Mouse (Mus musculus): Measurements from ENCODE around the gene Calhm1.
A peak's percentile ranks its signal among the peaks of the same experiment; 100 is the strongest.
"Not testable (repeated sequence)": the region's sequence is repeated elsewhere in the genome, so short reads cannot be mapped to it uniquely, and the experiment has no call there.

Calhm1 gene

DNA sequence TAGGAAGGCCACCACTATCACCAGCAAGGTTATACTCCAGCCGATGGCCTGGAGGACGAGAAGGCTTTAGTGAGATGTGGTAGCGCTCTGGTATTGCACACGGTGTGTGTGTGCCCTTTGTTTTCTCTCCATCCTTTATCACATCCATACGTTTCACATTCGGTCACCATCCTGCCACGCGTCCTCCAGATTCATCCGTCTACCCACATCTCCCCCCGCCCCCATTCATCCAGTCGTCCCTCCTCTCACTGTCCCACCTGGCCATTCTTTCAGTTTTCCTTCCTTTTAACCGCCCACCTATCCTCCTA, 8.0 kb upstream of the Calhm1 start:
- DNase-seq (ENCODE audit: low read depth): no peak

DNA sequence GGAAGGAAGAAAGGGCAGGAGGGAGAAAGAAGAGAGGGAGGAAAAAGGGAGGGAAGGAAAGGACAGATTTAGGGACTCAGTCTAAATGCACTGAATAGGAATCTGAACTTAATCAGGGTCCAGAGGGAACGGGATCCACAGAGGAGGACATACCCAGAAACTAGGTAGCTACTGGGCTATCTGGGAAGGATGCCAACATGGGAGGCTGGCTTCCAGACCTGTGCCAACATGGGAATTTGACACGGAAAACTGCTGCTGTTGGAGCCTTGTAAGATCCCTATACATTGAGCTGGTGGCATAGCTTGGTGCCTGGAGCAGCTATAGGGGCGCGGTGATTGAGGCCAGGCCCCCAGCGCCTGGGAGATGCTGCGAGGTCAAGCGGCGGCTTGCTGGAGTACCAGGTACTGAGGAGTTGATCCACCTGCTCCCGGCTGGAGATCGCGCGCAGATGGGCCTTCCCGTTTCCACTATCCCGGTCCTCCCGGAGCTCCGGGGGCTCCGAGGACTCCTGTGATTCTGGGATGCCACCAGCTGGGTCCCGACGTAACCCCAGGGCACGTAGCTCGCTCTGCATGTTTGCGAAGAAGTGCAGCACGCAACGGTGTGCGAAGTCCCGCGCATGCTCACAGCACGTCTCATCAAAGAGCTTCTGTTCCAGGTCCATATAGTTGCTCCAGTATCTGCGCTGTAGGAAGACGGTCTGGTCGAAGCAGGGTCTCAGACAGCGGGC, 7.4 kb upstream of the Calhm1 start:
- no peak for DNase-seq (ENCODE audit: low read depth)

DNA sequence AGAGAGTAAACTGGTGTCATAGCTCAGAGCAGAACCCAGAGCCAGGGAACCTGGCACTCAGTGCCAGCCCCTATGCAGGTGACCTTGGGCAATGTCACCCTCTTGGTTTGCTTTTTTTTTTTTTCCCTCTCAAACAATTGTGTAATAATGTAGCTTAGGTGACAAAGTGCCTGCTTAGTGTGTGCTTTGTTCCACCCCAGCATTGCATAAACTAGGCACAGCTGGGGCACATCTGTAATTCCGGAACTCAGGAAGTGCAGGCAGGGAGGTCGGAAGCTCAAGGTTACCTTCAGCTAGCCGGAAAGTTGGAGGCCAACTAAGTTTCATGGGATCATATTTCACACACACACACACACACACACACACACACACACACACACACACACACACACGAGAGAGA, 5.8 kb upstream of the Calhm1 start:
- no peak for DNase-seq (ENCODE audit: low read depth)

DNA sequence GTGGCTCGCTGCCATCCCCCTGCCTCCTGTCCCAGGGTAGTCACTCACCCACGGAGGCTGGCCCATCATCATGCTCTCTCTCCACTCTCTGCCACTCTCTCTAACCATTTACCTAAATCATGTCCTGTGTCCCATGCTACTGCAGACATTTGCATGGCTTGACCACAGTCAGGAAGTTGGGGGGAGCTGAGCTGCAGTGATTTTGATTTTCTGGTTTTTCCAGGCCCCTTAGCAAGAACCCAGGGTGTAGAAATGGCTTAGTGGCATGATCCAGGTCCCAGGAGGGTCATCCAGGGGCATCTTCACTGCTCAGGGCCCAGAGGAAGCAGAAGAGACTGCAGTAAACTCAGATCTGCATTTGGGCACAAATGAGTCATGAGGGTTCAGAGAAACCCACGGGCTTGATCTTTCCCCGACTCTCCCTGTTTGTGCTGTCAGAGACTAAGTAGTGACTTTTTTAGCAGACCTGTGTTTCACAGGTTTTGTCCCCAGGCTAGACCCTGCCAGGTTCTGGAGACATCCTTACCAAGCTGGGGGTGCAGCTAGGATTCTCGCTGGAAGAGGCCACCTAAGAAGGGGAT, 4.3 kb upstream of the Calhm1 start:
- DNase-seq (ENCODE audit: low read depth): no peak

DNA sequence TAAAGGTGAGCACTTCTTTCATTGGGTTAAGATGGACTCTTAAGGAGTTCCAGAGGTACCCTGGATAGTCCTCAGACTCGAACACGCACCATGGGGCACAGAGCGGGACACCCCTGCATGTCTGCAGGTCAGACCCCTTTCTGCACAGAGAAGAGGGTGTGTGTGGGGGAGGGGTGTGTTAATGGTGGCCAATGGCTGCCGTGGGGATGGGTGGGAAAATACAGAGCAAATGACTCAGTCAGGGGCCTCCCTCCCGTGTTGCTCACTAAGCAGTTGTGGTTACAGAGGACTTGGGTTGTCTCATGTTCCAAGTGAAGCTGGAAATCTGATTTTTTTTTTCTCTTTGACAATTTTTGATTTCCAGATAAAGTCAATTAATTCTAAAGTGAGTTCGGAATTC, 1.6 kb downstream of the Calhm1 start:
- no peak for DNase-seq (ENCODE audit: low read depth)

DNA sequence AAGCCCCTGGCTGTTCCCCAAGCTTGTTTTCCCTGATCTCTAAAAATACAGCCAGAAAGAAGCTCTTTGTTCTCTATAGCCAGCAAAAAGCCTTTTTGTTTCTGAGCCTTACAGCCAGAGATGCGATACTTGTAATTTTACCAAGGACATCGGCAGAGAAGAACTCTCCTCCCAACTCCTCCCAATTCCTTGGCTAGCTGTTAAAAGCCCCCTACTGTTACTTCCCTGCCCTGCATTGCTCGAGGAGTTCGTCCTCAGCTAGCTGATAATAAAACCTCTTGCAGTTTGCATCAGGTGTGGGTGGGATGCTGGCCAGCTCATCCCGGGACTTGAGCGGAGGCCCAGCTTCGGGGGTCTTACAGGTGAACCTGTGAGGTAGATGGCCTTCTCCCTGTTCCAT, 4.4 kb downstream of the Calhm1 start:
- not testable (repeated sequence) for DNase-seq (ENCODE audit: low read depth)

DNA sequence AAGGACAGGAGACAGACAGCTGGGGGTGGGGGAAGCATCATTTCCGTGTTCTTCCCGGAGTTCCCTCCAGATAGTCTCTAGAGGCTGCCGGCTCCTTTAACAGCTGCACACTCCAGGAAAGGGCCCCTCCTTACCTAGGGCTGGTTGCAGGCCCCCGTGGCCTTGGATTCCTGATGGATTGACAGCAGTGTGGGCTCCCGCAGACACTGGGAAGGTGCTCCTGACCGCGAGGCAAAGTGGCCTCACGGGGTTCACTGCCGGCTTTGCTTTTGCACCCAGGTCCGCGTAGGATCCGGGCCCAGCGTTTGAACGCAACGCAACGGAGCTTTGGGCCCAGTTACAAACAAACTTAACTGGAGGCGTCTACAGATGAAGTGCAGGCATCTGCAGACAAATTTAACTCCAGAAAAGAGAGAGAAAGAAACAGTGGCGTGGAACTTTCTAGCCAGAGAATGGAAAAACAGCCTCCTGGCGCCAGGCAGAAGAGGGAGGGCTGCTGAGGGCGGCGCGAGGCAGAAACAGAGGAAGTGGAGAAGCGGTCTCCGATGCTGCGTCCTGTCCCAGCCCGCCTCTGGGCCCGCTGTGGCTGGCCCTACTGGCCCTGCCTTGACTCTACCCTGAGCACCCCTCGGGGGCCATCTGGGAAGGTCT, 6.2 kb downstream of the Calhm1 start, which contains the start of gene Calhm2:
TSS of gene Calhm2 (minus strand) at position 524 of the 651 bp plus-strand sequence.
- no peak for DNase-seq (ENCODE audit: low read depth)

DNA sequence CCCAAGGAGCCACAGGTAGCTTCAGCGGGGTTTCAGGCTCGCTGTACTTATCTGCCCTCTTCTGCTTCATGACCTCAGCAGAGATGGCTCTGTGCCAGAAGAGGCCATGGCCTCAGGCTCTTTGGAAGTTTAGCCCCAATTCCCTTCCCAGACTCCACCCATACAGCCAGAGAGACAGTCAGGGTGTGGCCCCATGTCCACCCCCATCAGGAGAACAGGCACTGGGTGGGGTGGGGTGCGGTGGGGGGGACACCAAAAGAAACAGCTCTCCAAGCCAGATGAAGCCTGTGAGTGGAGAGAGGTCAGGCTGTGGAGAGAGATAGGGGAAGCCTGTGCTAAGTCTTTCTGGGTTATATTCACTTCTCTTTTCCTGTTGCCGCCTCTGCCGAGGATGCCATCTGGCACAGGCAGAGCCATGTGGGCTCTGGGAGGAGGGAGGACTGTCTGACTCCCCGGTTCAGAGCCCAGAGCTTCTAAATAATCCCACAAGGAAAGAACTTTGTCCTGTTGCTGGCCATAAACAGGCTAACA, 6.9 kb downstream of the Calhm1 start:
- peak; percentile 36 for DNase-seq (ENCODE audit: low read depth)

DNA sequence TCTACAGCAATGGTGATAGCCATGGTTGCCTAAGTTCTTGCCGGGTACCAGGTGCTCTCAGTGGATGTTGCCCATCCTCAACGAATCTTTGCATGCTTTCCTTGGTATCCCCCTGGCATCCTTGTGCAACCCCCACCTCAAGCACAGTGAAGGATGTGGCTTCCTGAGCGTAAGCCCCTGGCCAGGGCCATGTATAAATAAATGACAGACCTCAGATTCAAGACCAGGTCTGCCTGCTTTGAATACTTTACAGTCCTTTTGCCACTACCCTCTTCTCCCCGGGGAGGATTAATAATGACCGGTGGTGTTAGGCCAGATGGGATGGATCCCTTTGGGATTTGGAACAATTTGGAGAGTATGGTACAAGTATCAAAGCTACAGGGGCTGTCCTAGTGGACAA, 7.9 kb downstream of the Calhm1 start:
- no peak for DNase-seq (ENCODE audit: low read depth)

DNA sequence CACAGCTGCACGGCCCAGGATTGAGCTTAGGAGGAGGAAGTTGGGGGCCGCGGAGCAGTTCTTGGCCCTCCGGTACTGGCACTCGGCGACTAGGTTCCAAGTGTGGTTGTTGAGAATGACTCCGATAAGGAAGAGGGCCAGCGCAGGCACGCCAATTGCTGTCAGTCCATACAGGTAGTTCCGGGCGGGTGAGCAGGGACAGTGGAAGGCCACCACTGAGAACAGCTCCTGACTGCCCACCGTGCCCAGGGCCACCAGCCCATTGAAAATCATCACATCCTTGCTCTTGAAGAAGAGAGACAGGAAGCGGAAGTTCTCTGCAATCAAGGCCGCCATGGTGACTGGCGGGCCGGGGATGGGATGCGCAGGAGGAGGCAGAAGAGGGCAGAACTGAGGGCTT, 8.5 kb downstream of the Calhm1 start:
- no peak for DNase-seq (ENCODE audit: low read depth)

DNA sequence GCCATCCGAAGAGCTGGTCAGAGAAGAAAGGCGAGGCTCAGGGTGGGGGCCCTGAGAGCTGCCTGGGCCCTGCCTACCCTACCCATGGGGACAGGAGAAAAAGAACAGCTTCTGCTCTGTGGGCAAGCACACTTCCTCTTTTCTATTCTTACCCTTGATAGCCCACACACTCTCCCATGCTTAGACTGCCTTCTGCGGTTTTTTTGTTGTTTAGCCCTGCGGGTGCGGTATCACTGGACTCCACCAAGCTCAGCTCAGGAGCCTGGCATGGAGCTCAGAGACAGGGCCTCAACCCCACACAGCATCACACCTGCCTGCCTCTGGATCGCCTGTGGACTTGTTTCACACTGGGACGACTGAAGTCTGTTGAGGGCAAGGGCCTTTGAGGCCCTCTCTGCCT, 10.9 kb downstream of the Calhm1 start:
- DNase-seq (ENCODE audit: low read depth): no peak

DNA sequence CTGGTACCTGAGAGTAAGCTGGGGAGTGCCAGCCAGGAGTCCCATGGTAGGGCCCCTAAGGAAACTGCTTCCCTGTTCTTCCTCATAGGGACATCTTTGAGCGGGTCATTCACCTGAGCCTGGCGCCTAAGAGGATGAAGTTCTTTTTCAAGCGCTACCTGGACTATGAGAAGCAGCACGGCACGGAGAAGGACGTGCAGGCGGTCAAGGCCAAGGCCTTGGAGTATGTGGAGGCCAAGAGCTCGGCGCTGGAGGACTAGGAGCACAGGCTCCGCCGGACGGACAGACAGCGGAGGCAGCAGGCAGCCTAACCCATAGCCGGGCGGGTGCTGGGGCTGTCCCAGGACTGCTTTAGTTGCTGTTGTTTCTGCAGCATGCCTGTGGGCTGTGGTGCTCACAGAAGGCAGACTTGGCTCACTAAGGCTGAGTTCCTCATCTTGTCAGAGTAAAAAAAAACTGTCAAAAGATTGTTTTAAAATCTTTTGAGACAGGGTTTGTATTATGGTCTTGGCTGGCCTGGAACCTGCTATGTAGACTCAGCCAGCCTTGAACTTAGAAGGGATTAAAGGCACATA, 13.4 kb downstream of the Calhm1 start:
- DNase-seq (ENCODE audit: low read depth): no peak

DNA sequence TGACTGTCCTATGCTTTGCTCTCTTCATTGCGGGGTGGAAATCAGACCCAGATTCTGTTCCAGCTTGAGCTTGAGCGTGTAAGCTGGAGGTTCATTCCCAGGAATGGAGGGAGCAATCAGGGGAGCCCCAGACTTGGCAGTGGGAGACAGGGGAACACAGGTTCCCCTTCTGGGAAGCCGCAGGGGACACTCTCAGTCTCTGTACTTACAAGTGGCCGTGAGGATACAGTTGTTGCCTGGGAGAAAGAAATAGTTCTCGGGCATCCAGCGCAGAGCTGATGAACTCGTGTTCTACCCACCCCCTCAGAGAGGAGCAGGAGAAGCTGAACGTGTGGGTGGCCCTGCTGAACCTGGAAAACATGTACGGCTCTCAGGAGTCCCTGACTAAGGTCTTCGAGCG, 15.2 kb downstream of the Calhm1 start:
- no peak for DNase-seq (ENCODE audit: low read depth)

DNA sequence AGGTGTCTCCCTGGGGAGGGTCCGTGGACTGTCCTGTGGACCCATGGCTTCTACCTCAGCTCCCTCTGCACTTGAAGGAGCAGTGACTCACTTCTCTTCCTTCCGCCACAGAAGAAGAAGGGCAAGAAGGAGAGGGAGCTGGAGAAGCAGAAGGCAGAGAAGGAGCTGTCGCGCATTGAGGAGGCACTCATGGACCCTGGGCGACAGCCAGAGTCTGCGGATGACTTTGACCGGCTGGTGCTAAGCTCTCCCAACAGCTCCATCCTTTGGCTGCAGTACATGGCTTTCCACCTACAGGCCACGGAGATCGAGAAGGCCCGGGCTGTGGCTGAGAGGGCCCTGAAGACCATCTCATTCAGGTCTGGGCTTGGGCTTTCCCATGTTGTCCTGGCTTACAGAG, 15.9 kb downstream of the Calhm1 start:
- DNase-seq (ENCODE audit: low read depth): no peak

DNA sequence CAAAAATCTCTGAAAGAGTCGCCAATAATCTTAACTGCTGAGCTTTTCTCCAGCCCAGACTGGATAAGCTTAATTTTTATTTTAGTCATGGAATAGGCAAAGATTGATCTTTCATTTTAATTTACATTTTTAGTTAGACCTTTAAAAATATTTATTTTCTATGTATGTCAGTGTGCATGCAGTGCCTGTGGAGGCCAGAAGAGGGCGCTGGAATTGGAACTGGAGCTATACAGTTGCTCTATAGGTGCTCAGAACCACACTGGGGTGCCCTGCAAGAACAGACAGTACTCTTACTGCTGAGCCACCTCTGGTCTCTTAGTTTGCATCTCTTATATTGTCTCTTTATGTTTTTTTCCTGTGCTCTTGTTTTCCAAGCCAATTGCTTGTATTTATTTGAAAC, 21.3 kb downstream of the Calhm1 start:
- DNase-seq (ENCODE audit: low read depth): peak; percentile 40

DNA sequence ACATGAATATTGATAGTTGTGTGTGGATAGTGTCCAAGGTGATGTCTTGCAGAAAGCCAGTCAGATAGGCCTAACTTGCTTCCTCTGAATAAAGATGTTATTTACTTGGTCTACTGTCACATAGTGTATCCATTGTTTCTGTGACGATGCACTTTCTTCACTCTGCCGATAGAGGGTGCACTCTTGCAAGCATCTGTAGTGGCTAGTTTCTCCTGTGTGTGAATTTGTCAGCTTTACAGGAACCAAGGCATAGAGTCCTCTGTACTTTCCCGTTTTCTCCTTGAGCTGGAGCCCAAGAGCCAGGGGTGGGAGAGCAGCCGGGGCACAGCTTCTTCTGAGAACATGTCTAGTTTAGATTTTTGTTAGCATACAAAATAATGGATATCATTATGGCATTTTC, 23.0 kb downstream of the Calhm1 start:
- DNase-seq (ENCODE audit: low read depth): peak; percentile 23

DNA sequence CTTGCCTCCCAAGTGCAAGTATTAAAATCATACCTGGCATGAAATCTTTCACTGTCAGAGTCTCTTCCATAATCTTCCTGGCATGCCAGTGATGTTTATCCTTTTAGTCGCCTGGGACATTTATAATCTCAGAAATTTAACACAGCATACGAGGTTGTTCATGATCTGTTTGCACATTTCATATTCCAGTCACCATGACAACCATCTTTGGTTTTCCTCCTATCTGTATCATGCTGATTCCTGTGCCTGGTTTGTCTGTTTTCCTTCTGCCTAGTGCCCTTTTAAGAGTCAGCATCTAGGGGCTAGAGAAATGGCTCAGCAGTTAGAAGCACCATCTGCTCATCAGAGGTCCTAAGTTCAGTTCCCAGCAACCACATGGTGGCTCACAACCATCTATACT, 25.4 kb downstream of the Calhm1 start:
- no peak for DNase-seq (ENCODE audit: low read depth)

DNA sequence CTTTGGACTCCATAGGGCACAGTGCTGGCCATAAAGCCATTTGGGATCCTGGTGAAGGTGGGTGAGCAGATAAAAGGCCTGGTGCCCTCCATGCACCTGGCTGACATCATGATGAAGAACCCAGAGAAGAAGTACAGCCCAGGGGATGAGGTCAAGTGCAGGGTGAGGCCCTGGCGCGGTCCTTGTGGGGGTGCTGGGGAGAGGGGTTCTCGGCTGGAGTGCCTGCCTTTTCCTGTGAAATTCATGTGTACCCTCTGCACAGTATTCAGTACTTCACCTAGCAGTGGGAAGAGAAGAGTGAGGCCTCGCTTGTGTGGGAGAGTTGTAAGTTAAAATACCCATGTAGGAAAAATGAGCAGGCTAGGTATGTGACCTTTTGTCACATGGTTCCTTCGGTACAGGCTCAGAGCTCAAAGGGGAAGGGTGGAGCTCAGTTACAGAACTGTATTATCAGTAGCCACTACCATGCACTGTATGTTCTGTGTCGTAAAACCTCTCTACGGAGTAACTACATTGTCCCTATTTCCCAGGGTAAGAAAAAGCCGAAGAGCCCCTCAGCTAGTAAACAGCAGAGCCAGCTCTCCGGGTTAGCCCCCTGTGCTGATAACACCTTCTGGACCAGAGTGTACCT, 39.3 kb downstream of the Calhm1 start:
- no peak for DNase-seq (ENCODE audit: low read depth)

DNA sequence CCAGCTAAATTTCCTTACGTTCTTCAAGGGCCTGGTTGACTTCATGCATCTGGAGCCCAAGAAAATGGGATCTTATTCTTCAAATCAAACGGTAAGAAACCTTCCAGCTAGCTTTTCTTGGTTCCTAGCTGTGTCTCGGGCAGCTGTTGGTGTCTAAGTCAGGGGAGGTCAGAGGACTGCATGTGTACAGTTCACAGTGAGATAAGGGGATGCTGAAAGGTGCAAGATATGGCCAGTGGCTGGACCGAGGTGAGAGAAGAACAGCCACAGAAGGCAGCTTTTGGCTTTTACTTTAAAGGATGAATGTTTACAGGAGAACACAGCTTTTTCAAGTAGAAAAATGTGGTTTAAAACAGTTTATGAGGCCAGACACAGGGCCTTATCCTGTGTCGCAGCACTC, 43.0 kb downstream of the Calhm1 start:
- DNase-seq (ENCODE audit: low read depth): no peak

Measured in c-Kit-positive CD71-positive TER-119-negative erythroid progenitor cells, embryonic 14.5 days (primary cell).